Mouse (Mus musculus) neural tube, embryonic 14.5 days (tissue): ENCODE measurements around the gene Ubtfl1. TPM values are rescaled to one million over a fixed set of nuclear protein-coding genes. Genes with fewer than 3 reads are reported as not detected.

ENCODE experiments used
- microRNA-seq: library from miRNA; unstranded; fragments of <30 nt; microRNA quantifications from one replicate; pipeline ENCODE4, GENCODE M21; 2016
- polyA plus RNA-seq: library from polyadenylated mRNA; unstranded; fragments of >200 nt; fragmentation: Nextera tagmentation; extraction: Ambion mirVana; gene quantifications from 2 replicates; pipeline ENCODE4 v1.2.1, GENCODE M21; 2014

Gene Ubtfl1
- polyA plus RNA-seq, 1 experiment from 2014 or later, result not detected

Small RNA genes lying within 50 kb of the gene (microRNA-seq; reads per million reads assigned to microRNA genes)
- gene Gm22854, result not detected

Other genes starting within 250 kb of the Ubtfl1 start
- gene Chordc1, start 112.3 kb upstream of the Ubtfl1 start, polyA plus RNA-seq, result 121 and 128 TPM in 2 replicates
- 1.1 and 1.4 TPM in 2 replicates for gene Naalad2, start 1.4 kb upstream of the Ubtfl1 start, polyA plus RNA-seq
- 0.28 TPM in 1 of 2 replicates, not detected in the other for gene Mbd3l2, start 26.2 kb downstream of the Ubtfl1 start, polyA plus RNA-seq
- 44.0 and 46.2 TPM in 2 replicates for gene Zfp558, start 73.8 kb downstream of the Ubtfl1 start, polyA plus RNA-seq
- gene Mbd3l1, start 73.9 kb downstream of the Ubtfl1 start, polyA plus RNA-seq, result not detected in 2 replicates